Mouse (Mus musculus) large intestine, adult 2 months (tissue): ENCODE results near the gene Olfr1122. TPM values are rescaled to one million over a fixed set of nuclear protein-coding genes. Genes with fewer than 3 reads are reported as not detected.
"Not testable (repeated sequence)": the region's sequence is repeated elsewhere in the genome, so short reads cannot be mapped to it uniquely, and the experiment has no call there.

Experiments
- DNase-seq: peaks from one replicate; pipeline ENCODE4 v3.0.0-alpha.2; 2012; ENCODE audit warnings: low read depth, low spot score
- WGBS: fragments of 180-500 bp; shearing (Covaris S2); methylation state at CpG from one replicate; pipeline ENCODE4 v1.1.7; 2018; 5-methylcytosine and 5-hydroxymethylcytosine counted together
- polyA plus RNA-seq: library from polyadenylated mRNA; depleted of rRNA; stranded (reverse); fragments of >200 nt; gene quantifications from 2 replicates; pipeline ENCODE4 v1.2.3, GENCODE M21; 2012; rRNA removed

Gene Olfr1122
- polyA plus RNA-seq = not detected in 2 replicates

- no peak for DNase-seq
- WGBS = 62% methylated on average over 2 of the region's 2 CpGs
These were observed at the start of gene Olfr1122 for GRCm38 (mm10) chr2:87385549-87385948. Gene Olfr1122 (plus strand): TSS chr2:87385849.

GRCm38 (mm10) chr2:87354515-87354914 is 31.1 kb upstream of the Olfr1122 start, which contains the start of gene Olfr1120:
Gene Olfr1120 (plus strand): TSS chr2:87354815.
- no peak for DNase-seq
- WGBS = 36% methylated on average over 2 of the region's 2 CpGs

GRCm38 (mm10) chr2:87360121-87360520 is 25.5 kb upstream of the Olfr1122 start:
- 87% methylated on average over 2 of the region's 2 CpGs for WGBS
- DNase-seq = not testable (repeated sequence)

- no peak for DNase-seq
- WGBS = 10% methylated on average over 1 of the region's 1 CpGs
These were observed 16.1 kb upstream of the Olfr1122 start, which contains the start of gene Olfr1121 for GRCm38 (mm10) chr2:87369595-87369994. Gene Olfr1121 (plus strand): TSS chr2:87369895.

GRCm38 (mm10) chr2:87371726-87372125 is 13.9 kb upstream of the Olfr1122 start:
- no peak for DNase-seq
- 85% methylated on average over 4 of the region's 4 CpGs for WGBS

- 68% methylated on average over 2 of the region's 2 CpGs for WGBS
- DNase-seq = no peak
These were observed 1.7 kb upstream of the Olfr1122 start for GRCm38 (mm10) chr2:87383935-87384334.

- 90% methylated on average over 5 of the region's 5 CpGs for WGBS
- not testable (repeated sequence) for DNase-seq
These were observed 8.0 kb downstream of the Olfr1122 start for GRCm38 (mm10) chr2:87393605-87394004.

GRCm38 (mm10) chr2:87394686-87395085 is 9.0 kb downstream of the Olfr1122 start:
- WGBS = 78% methylated on average over 7 of the region's 7 CpGs

GRCm38 (mm10) chr2:87416335-87416734 is 30.7 kb downstream of the Olfr1122 start, which contains the start of gene Olfr1123:
Gene Olfr1123 (plus strand): TSS chr2:87416635.
- WGBS = 62% methylated on average over 1 of the region's 1 CpGs
- no peak for DNase-seq

More at GRCm38 (mm10) chr2:87394686-87395085, 9.0 kb downstream of the Olfr1122 start:
- not testable (repeated sequence) for DNase-seq

- DNase-seq = no peak
- 90% methylated on average over 1 of the region's 1 CpGs for WGBS
These were observed 44.3 kb downstream of the Olfr1122 start, which contains the start of gene Olfr1124 for GRCm38 (mm10) chr2:87429975-87430374. Gene Olfr1124 (plus strand): TSS chr2:87430275.

GRCm38 (mm10) chr2:87437731-87438130 is 52.1 kb downstream of the Olfr1122 start:
- 88% methylated on average over 16 of the region's 16 CpGs for WGBS
- DNase-seq = no peak

Other genes starting within 250 kb of the Olfr1122 start
- not detected in 2 replicates for gene Olfr1110, start 245.5 kb upstream of the Olfr1122 start, polyA plus RNA-seq
- not detected in 2 replicates for gene Olfr1111, start 233.2 kb upstream of the Olfr1122 start, polyA plus RNA-seq
- gene Olfr1112, start 198.1 kb upstream of the Olfr1122 start, polyA plus RNA-seq = not detected in 2 replicates
- gene Olfr1113, start 176.9 kb upstream of the Olfr1122 start, polyA plus RNA-seq = not detected in 2 replicates
- not detected in 2 replicates for gene Olfr1115, start 137.8 kb upstream of the Olfr1122 start, polyA plus RNA-seq
- not detected in 2 replicates for gene Olfr1116, start 118.3 kb upstream of the Olfr1122 start, polyA plus RNA-seq
- gene Olfr1118, start 78.3 kb upstream of the Olfr1122 start, polyA plus RNA-seq = not detected in 2 replicates
- not detected in 2 replicates for gene Olfr1120, start 31.0 kb upstream of the Olfr1122 start, polyA plus RNA-seq
- gene Olfr1121, start 16.0 kb upstream of the Olfr1122 start, polyA plus RNA-seq = not detected in 2 replicates
- not detected in 2 replicates for gene Olfr1123, start 30.8 kb downstream of the Olfr1122 start, polyA plus RNA-seq
- not detected in 2 replicates for gene Olfr1124, start 44.4 kb downstream of the Olfr1122 start, polyA plus RNA-seq
- not detected in 2 replicates for gene Olfr1126, start 68.1 kb downstream of the Olfr1122 start, polyA plus RNA-seq
- not detected in 2 replicates for gene Pramel7, start 111.2 kb downstream of the Olfr1122 start, polyA plus RNA-seq
- gene Pramel6, start 120.7 kb downstream of the Olfr1122 start, polyA plus RNA-seq = not detected in 2 replicates
- not detected in 2 replicates for gene Olfr153, start 145.9 kb downstream of the Olfr1122 start, polyA plus RNA-seq
- not detected in 2 replicates for gene Olfr1128, start 159.7 kb downstream of the Olfr1122 start, polyA plus RNA-seq
- gene Olfr1129, start 188.1 kb downstream of the Olfr1122 start, polyA plus RNA-seq = not detected in 2 replicates
- not detected in 2 replicates for gene Olfr1130, start 220.4 kb downstream of the Olfr1122 start, polyA plus RNA-seq
- gene Olfr1131, start 241.3 kb downstream of the Olfr1122 start, polyA plus RNA-seq = not detected in 2 replicates